Mouse (Mus musculus) kidney, postnatal 14 days (tissue): ENCODE results near the gene Tbc1d9.

Experiments
- DNase-seq: peaks from one replicate; pipeline ENCODE4 v3.0.0; 2022; ENCODE audit warnings: mixed read lengths

Gene Tbc1d9

DNA sequence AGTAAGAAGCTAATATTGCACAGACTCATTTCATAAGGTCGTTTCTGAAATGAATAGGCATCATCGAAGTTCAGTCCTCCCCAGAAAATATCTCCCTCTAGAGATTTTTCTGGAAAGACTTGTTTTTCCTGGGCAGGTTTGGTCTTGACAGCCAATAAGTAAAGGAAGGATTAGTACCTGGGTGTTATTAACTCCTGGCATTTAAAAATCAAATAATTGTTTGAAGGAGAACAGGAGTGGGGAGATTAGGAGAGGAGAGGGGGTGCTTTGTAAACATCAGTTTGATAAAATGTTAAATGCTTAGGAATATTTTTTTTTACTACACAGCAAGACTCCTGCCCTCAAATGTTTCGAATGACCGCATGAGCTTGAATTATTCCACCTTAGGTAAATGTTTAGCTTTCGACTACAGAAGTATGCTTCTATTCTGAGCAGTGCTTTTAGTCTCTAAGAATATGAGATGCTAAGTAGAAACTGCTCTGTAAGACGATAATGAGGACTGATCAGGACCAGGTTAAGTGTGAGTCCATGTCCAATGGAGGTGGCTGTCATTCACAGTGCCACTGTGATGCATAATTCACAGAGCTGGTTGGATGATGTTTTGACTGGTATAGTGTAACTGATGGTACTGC is 16.8 kb downstream of the Tbc1d9 start:
- no peak for DNase-seq

DNA sequence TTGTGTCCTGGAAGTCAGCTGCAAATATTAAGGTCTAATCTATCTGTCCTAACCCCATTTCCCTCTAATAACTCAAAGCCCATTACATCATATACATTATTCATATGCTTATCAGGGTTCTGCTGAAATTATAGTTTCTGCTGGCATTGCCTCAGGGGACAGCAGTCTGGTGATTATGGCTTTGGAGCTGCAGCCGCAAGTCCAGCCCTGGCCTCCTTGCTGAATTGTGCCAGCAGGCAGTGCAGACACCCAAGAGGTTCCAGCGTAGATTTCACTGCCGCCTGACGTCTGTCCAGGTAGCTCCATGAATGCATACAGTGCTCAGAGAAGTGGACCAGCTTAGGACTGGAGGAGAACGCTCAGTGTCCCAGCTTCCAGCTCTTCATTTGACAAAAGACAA is 17.6 kb downstream of the Tbc1d9 start:
- no peak for DNase-seq

DNA sequence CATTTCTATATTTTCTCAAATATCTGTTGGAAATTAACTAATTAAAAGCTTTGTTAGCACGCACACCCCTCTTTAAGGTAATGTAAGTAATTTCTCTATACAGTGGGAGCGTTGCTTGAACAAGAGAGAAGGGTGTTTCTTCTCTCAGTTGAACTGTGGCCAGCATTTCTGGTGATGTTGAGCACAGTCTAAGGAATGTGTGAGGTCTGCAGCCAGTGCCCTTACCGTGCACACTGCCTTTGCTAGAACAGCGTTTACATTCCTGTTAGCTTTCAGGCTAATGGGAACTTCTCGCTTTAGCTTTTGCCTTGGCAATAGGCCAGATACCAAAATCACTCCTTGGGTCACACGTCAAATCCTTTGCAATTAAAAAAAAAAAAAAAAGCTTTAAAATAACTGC is 21.2 kb downstream of the Tbc1d9 start:
- peak; percentile 34 for DNase-seq

DNA sequence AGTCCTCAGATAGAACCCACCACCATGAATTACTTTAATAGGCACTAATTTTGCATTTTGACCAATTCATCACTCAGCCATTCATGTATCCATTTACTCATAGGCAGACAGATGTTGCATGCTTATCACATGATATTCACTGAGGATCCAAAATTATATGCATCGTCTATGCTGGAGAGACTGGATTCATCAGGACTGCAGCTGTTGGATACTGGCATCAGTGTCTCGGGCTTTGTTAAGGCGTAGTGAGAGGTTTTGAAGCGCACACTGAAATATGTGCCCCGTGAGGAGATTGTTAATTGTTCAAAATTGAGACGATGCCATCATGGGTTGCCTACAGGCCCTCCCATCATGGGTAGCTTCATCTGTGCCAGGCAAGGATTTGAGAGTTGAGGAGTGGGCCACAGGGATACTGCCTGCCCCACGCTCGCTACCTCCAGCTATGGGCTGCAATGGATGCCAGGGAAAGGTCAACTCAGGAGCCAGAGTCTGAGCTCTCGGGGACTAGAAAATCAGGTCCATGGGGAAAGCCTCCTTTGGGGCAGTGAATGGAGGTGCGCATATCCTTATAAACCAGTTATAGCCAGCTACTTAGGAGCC is 22.3 kb downstream of the Tbc1d9 start:
- no peak for DNase-seq

DNA sequence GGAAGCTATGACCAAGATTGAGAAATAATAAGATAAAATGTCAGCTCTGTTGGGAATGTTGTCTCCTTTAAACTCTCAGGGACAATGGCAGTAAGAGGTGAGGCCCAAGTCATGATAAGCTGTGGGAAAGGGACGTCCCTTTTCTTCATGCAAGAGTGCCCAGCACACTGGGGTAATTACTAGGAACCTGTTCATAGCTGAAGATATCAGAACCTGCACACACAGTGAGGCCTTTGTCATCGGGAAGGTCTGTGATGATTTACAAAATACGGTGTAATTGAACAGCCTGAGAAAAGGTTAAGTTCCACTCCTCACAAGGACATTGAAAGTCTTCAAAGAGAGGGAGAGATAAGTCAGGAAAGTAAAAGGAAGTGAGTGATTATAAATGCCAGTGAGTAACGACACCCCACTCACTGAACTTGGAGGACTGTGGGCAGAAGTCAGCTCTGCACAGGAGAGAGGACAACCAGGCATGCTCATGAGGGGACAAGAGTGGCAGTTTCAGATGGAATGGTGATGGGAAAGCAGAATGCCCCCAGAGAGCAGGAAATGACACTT is 24.5 kb downstream of the Tbc1d9 start:
- no peak for DNase-seq

DNA sequence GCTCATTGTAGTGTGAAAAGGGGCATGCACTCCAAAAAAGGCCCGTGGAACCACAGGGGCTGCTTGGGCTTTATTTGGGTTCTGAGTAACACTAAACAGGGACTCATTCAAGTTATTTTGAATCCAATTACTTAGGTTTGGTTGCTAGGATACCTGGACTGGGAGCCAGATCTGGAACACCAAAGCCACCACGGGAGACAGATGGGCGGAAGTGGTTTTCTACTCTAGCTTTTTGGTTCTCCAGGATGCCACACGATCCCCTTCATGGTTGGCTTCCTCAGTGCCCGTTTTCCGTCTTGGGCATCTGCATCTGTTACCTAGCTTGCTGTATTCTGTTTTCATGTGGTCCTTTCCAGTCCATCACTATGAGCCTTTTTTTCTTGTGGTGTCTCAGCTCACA is 30.9 kb downstream of the Tbc1d9 start:
- no peak for DNase-seq

DNA sequence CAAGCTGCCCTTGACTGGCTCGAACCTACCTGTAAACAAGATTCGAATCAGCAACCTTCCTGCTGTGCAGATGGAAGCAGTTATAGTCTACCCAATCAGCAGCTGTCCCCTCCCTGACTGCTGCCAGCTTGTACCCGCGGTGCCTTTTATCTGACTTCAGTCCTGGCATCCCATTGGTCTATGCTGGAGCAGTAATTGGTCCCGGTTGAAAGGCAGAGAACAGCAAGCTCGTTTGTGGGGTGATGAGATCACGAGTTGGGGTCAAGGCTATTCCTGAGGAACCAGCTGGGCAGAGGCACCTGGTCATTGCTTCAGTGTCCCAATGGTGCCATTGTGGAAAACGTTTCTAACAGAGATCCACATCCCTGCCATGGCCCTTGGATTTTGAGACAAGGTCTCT is 34.6 kb downstream of the Tbc1d9 start:
- DNase-seq: no peak

DNA sequence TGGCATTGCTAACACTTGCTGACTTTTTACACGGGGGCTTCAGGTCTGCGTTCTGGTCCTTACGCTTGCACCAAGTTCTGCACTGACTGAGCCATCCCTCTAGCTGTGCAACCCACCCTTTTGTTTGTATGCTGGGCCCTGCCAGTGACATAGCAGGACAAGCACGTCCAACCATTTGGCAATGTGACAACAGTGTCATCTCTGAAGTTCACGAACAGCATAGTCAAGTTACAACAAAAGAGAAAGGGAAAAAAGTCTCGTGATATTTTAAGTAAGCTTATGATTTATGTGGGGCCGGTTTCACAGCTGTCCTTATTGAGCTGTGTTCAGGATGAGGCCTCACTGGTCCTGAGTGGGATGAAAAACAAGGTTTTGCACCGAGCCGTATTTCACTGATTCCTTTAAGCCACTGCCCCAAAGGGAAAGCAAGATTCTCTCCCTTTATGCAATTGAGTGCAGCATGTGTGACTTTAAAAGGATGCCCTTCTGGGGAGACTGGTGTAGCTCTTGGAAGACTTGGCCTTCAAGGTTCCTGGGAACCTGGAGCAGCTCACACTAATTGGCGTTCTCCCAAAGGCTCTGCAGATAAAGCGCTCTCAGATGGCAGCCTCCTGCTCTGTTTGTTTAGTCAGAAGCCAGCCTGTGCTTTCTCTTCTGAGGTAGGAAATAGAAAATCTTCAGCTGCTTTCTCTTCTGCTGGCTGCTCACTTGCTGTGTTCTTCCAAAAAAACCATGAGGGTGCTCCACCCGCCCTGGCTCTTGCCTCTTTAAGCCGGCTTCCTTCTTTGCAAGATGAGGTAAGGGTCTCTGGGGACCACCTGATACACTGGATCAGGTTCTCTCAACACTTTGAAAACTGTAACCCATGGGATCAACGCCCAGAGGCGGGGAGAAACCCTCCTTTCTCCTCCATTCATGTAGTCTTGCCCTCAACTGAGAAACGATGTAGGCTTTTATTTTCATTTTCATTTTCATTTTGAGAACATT is 35.3 kb downstream of the Tbc1d9 start:
- DNase-seq: peak; percentile 20

DNA sequence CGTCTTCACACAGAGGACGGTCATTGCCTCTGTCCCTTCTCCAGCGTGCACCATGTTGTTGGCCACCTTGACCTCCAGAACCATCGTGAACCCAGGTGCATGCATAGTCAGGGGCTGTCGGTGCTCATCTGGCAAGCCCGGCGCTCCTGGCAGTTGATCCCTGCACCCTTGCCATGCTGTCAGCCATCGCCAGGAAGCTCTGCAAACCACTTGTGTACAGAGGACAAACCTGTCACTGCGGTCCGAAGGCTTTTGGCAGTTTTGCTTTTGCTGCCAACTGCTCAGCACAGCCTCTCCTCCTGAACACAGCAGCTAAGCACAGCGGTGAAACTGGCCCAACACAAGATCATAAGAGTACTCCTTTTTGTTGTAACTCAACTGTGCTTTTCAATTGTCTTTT is 37.8 kb downstream of the Tbc1d9 start:
- DNase-seq: no peak

DNA sequence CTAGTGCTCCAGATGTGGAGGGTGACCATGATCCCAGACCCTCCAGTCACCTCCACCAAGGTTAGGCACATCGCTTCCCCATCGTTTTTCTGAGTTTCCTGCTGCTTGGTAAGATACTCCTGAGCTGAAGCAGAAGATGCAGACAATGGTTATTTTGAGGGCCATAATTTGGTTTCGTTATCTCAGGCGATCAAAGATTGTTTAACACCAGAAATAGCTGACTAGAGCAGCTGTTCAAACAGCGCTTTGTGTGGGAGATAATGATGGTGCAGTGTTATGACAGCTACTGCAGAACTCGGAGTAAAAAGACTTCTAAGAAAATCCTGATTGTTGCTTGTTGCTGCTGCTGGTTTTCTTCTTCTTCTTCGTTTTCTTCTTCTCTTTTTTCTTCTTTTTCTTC is 40.8 kb downstream of the Tbc1d9 start:
- DNase-seq: no peak

DNA sequence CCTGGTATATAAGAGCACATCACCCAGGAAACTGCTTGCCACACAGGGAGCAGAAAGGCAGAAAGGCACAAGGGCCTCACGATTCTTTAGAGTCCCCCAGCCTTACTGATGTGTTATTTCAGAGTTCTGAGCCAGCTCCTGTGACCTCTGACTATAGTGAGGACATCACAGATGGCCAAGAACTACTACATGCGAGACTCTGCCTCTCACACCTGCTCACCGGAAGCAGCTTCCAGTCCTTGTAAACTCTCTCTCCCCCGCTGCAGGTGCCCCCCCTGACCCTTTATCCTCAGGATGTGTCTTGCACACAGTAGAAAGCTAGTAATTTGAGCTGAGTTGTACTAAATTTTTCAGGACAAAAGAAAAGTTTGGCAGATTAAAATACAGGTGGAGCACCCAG is 44.4 kb downstream of the Tbc1d9 start:
- DNase-seq: no peak

DNA sequence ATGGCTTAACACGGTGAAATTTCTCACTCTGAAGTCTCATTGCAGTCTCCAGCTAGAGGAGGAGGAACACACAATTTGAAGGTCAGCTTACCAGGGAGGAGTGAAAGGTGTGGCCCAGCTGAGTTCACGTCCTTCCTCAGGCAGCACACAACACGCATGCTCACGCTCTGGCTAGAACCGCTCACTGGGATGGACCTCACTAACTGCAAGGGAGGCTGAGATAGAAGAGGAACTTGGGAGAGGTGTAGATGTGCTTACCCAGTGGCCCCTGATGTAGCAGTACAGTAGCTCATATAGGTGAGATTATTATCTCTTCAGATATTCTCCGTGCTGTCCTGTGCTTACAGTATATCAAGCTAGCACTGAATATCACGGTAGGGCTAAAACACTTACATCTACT is 45.5 kb downstream of the Tbc1d9 start:
- DNase-seq: no peak

DNA sequence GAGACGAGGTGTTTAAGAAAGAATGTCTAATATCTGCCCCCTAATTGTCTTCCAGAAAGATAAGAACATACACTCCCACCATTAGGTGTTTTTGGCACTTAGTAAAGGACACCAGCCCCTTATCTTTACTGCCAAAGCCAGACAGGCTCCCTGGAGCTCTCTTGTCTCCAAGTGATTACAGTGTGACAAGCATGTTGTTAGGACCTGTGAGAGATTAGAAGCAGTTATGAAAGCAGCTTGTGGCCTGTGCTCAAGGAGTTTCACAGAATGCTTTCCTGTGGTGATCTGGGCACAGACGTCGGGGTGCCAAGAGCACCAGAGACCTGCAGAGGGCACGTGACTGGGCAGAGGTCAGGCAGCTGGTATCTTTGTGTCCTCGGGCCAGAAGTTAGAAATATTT is 49.9 kb downstream of the Tbc1d9 start:
- DNase-seq: no peak

DNA sequence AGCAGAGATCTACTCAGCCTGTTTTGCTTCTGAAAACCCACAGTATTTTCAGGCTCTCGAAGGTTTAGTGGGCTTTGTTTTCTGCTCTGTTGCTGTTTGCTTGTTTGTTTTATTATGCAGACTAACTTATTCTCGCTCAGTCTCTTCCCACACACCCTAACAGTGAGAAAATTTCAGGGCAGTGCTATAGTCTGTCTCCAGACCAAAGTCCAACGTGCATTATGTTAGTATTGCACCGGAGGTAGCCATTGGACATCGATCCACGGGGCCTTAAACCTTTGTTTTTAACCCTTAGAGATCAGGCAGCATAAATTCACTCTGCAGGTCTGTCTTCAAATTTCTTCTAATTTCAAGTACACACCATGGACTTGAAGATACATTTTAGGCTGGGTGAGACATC is 51.4 kb downstream of the Tbc1d9 start:
- DNase-seq: no peak

DNA sequence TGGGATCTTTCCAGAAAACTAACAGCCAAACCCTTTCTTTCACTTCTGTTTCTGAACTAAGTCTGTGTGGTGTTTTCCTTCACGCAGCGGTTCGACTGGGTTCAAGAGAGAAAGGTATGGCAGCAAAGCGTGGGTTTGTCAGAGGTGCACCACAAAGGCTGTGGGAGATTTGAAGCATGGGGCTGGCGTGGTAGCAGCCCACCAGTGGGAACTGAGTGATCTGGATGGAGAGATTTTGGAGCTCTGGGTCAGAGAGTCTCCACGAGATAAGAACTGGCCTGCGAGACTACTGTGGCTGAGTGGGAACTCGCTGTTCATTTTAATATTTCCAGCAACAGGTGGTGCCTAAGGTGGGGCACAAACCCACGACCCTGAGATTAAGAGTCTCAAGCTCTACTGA is 52.0 kb downstream of the Tbc1d9 start:
- no peak for DNase-seq

DNA sequence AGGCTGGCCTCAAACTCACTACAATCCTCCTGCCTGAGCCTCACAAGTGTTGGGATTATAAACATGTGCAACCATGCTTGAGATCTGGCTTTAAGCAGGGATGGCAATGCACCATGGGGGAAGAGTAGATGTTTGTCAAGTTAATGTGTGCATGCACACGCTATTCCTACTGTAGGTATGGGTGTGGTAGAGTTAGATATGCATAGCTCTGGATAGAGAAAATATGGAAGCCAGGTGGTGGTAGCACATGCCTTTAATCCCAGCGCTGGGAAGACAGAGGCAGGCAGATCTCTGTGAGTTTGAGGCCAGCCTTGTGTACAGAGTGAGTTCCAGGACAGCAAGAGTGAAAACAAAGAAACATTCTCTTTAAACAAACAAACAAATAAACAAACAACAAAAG is 52.7 kb downstream of the Tbc1d9 start:
- no peak for DNase-seq

DNA sequence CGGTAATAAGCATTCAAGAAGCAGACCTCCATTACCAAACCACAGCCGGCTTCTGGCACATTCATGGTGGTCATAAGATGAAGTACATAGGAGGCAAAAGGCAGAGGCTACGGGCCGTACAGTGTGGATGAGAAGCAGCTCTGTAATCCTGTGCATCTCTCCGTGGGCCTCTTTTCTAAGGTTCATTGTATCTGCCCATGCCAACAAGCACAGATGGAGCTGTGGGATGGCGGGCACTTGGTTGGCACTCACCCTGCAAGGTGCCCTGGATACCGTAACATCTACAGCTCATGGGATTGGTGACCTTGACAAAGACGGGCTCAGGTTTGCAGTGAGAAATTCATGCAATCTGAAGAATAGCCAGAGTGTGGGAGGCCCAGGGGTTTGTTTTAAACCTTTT is 54.2 kb downstream of the Tbc1d9 start:
- DNase-seq: no peak

DNA sequence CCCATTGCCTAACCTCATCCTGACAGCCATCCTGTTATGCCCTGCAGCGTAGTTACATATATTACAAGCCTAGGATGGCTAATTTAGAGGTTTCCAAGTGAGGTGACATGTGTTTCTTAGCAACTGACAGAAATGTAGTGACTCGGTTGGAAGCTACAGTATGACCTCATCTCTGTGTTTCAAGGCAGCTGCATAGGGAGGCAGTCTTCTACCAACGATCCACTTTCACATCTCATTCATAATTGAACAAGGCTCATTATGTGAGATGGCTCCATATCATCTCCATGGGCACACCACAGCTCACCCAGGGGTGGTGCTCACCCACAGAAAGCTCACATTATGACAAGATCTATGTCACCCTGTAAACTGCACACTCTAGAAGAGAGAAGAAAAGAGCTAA is 55.6 kb downstream of the Tbc1d9 start:
- DNase-seq: no peak

DNA sequence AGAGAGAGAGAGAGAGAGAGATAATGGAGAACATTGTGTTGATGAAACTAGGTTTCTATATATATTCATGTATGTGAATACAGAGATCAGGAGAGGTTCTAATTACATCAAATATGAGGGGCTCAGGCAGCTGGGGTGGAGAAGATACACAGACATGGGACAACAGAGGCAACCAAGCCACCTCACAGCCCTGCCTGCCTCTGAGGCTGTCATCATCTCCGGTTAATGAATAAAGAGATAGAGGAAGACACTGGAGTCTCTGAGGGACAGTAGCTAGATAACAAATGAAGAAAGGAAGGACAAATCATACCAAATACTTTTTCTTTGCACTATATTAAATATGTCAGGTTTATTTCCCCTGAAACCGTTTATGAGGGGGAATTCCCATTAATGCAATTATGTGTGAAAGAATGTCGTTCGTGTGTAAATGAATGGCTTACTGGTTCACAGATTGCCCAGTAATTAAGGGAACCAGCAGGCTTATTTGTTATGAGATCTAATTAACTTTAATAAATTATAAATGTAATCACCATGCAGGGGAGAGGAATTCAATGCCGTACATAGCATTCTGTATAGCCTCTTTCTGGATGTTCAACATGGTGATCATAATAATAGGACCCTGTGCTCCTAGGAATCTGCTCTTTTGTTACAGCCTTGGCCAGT is 59.7 kb downstream of the Tbc1d9 start:
- DNase-seq: no peak

DNA sequence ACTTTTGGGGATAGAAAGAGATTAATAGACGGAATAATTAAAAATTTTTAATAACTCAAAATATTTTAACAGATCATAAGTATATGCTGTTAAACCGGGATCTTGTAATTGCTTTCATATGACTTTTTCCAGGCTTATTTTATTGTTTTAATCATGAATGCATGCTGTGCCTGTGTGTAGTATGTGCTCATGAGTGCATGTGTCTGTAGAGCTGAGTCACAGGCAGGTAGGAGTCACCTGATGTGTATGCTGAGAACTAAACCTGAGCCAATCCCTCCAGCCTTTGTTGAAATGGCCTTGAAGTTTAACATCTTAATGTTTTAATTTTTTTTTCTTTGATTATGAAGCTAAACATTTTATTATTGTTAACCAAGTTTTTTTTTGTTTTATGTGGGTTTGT is 60.4 kb downstream of the Tbc1d9 start:
- DNase-seq: no peak

DNA sequence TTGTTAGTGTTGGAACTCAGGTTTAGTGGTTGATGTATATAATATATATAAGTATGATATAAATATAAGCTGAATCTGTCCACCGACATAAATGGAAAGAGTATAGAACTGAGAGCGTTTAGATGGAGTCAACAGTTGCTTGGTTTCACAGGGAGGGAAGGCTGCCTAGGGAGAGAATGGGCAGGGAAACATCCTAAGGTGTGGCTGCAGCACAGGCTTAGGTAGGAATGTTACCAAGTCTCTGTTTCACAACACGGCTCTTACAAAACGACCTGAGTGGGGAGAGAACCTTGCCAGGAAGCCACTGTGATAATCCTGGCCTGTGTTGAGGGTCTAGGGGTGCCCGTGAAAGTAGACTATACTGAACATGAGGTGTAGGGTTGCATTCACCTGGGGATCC is 62.2 kb downstream of the Tbc1d9 start:
- DNase-seq: no peak

DNA sequence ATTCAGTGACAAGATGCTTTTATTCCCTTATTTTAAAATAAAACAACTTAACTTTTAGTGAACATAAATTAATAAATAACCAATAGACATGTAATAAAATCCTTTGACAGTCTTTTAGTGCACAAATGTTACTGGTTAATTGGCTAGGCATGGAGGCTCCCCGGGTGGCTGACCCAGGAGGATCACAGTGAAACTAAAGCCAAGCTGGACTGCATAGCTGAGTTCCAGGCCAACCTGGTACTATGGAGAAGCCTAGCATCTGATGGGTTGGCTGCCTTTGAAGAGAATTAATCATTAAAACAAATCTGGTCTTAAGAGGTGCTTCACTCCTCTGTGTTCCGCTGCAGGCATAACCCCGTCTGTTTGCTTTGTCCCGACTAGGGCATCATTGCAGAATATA is 67.9 kb downstream of the Tbc1d9 start:
- no peak for DNase-seq

DNA sequence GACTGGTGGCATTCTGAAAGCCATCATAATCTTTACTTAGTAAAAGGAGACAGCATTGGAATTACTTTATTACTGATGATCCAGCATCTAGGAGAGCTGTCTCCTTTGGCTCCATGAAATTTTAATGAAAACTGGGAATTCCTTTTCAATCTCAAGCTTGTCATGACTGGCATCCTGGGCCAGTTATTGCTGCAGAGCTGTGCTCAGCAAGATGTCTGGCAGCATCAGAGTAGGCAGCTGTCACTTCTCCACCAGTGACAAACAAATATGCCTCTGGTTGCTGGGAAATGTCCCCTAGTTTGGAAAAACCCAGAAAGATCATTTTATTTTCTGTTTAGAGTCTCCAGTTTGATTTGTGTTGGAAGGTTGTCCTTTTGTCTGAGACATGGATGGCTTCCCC is 74.2 kb downstream of the Tbc1d9 start:
- DNase-seq: no peak
